Mouse (Mus musculus) heart, adult 2 months (tissue): ENCODE results near the gene Agap3. TPM values are rescaled to one million over a fixed set of nuclear protein-coding genes. Genes with fewer than 3 reads are reported as not detected.

Source experiments
- DNase-seq, 2 experiments: peaks; one replicate each; pipeline ENCODE4 v3.0.0; 2021
- H3K27ac ChIP-seq: fragments of 200-600 bp; 2 replicates; pipeline ENCODE4 v1.8.1; 2022
- H3K27me3 ChIP-seq: fragments of 200-500 bp; 2 replicates; pipeline ENCODE4 v1.6.1; 2012; ENCODE audit warnings: mild to moderate bottlenecking, low read length, inconsistent platforms, mixed read lengths; ENCODE audit not compliant: control insufficient read depth, insufficient read depth
- H3K36me3 ChIP-seq: fragments of 200-500 bp; 2 replicates; pipeline ENCODE4 v1.6.1; 2012; ENCODE audit warnings: low read length, inconsistent platforms; ENCODE audit not compliant: control insufficient read depth, insufficient read depth
- H3K4me1 ChIP-seq: fragments of 200-500 bp; 2 replicates; pipeline ENCODE4 v1.6.1; 2011; ENCODE audit warnings: low read length; ENCODE audit not compliant: control insufficient read depth, insufficient read depth
- H3K4me3 ChIP-seq: fragments of 200-600 bp; 2 replicates; pipeline ENCODE4 v1.8.1; 2022
- H3K79me2 ChIP-seq: fragments of 200-500 bp; replicated peaks from 2 replicates; pipeline ENCODE4 v1.6.1; 2012; ENCODE audit warnings: mild to moderate bottlenecking, inconsistent platforms, low read length, moderate library complexity, mixed read lengths; ENCODE audit not compliant: control insufficient read depth, insufficient read depth
- H3K9ac ChIP-seq: fragments of 200-500 bp; 2 replicates; pipeline ENCODE4 v1.6.1; 2012; ENCODE audit warnings: low read depth, mild to moderate bottlenecking, control low read depth, inconsistent platforms, low read length, mixed read lengths
- CTCF ChIP-seq: fragments of 200-600 bp; IDR thresholded peaks from 2 replicates; pipeline ENCODE4 v1.8.1; 2022; ENCODE audit warnings: antibody characterized with exemption, mild to moderate bottlenecking, moderate library complexity
- EP300 ChIP-seq: fragments of 200-500 bp; IDR thresholded peaks from 2 replicates; pipeline ENCODE4 v1.6.1; 2011; ENCODE audit warnings: low read depth, low read length, control low read depth; ENCODE audit not compliant: insufficient read depth
- POLR2A ChIP-seq: fragments of 200-500 bp; IDR thresholded peaks from 2 replicates; pipeline ENCODE4 v1.6.1; 2011; ENCODE audit warnings: mild to moderate bottlenecking, low read depth, low read length, control low read depth; ENCODE audit not compliant: insufficient read depth
- WGBS: fragments of 180-500 bp; shearing (Covaris S2); methylation state at CpG from one replicate; pipeline ENCODE4 v1.1.7; 2018; 5-methylcytosine and 5-hydroxymethylcytosine counted together
- intact Hi-C: fragments of 180-260 bp; cut with DNase I; formaldehyde crosslinking; loops from one replicate; pipeline ENCODE4 v1.15.1; 2025
- polyA plus RNA-seq: library from polyadenylated mRNA; depleted of rRNA; stranded (reverse); fragments of >200 nt; gene quantifications from 2 replicates; pipeline ENCODE4 v1.2.3, GENCODE M21; 2012
- total RNA-seq, 2 experiments: library from RNA; stranded (reverse); gene quantifications; 2 replicates each; pipeline ENCODE4 v1.2.3; 2021

Gene Agap3
- total and polyA plus RNA-seq, 3 experiments, result 88.4 to 103 (median 102) TPM

GRCm38 (mm10) chr5:24502786-24503185 is 50.8 kb downstream of the Agap3 start:
- Histone ChIP-seq H3K36me3 (no peaks in the 10 kb centered on the region), H3K27ac (no peak overlapping the region), H3K9ac (no peak overlapping the region), H3K4me1 (no peaks in the 10 kb centered on the region), H3K4me3 (no peak overlapping the region), H3K79me2 (no peaks in the 10 kb centered on the region), H3K27me3 (no peaks in the 10 kb centered on the region)
- TF ChIP-seq CTCF (no peak), POLR2A (no peak), EP300 (no peak)
- 77% methylated on average over 4 of the region's 4 CpGs for WGBS
- intact Hi-C loops, result no loop called here
- DNase-seq, result no peak

GRCm38 (mm10) chr5:24505513-24505912 is 53.5 kb downstream of the Agap3 start:
- Histone ChIP-seq H3K27me3 (no peaks in the 10 kb centered on the region), H3K9ac (no peak overlapping the region), H3K79me2 (no peaks in the 10 kb centered on the region), H3K4me1 (no peaks in the 10 kb centered on the region), H3K27ac (no peak overlapping the region), H3K4me3 (no peak overlapping the region), H3K36me3 (no peaks in the 10 kb centered on the region)
- 36% methylated on average over 2 of the region's 2 CpGs for WGBS
- TF ChIP-seq CTCF (no peak), EP300 (no peak)
- intact Hi-C loops, result no loop called here
- DNase-seq, result no peak

- TF ChIP-seq POLR2A, result no peak
- TF ChIP-seq EP300, result no peak
- no peak for TF ChIP-seq CTCF
- no peak overlapping the region for H3K4me3 ChIP-seq
- H3K27me3 ChIP-seq, result no peaks in the 10 kb centered on the region
- H3K36me3 ChIP-seq, result no peaks in the 10 kb centered on the region
- DNase-seq, result no peak
- no peak overlapping the region for H3K9ac ChIP-seq
- 92% methylated on average over 7 of the region's 7 CpGs for WGBS
- H3K27ac ChIP-seq, result no peak overlapping the region
- intact Hi-C loops, result no loop called here
- no peaks in the 10 kb centered on the region for H3K4me1 ChIP-seq
- no peaks in the 10 kb centered on the region for H3K79me2 ChIP-seq
Measured at GRCm38 (mm10) chr5:24508406-24508805, 56.4 kb downstream of the Agap3 start.

- intact Hi-C loops, result loop anchor here (1.0 kb wide), 2 partner anchors 87 to 142 kb away; no protein-coding TSS in a partner anchor
- Histone ChIP-seq H3K27me3 (no peaks in the 10 kb centered on the region), H3K4me1 (no peaks in the 10 kb centered on the region), H3K36me3 (no peaks in the 10 kb centered on the region), H3K4me3 (no peak overlapping the region), H3K27ac (no peak overlapping the region), H3K79me2 (no peaks in the 10 kb centered on the region), H3K9ac (no peak overlapping the region)
- TF ChIP-seq CTCF, result peak; percentile 80
- no peak for TF ChIP-seq POLR2A
- no peak for TF ChIP-seq EP300
- peak; percentile 35 to 57 for DNase-seq
- 48% methylated on average over 11 of the region's 11 CpGs for WGBS
Measured at GRCm38 (mm10) chr5:24510635-24511034, 58.7 kb downstream of the Agap3 start.

GRCm38 (mm10) chr5:24512271-24512670 is 60.3 kb downstream of the Agap3 start:
- no peak overlapping the region for H3K27ac ChIP-seq
- DNase-seq, result peak in 1 of 2 experiments; percentile 52
- intact Hi-C loops, result no loop called here
- no peaks in the 10 kb centered on the region; the same call in 1 of the 2 replicates for H3K27me3 ChIP-seq
- no peak overlapping the region for H3K4me3 ChIP-seq
- no peaks in the 10 kb centered on the region for H3K4me1 ChIP-seq
- WGBS, result 29% methylated on average over 8 of the region's 8 CpGs
- no peaks in the 10 kb centered on the region for H3K79me2 ChIP-seq
- H3K9ac ChIP-seq, result no peak overlapping the region
- TF ChIP-seq POLR2A (no peak), EP300 (no peak), CTCF (no peak)
- no peaks in the 10 kb centered on the region for H3K36me3 ChIP-seq

- Histone ChIP-seq H3K36me3 (no peaks in the 10 kb centered on the region), H3K4me1 (no peaks in the 10 kb centered on the region), H3K9ac (no peak overlapping the region), H3K27ac (no peak overlapping the region), H3K27me3 (peaks cover 17% of the 10 kb centered on the region), H3K4me3 (no peak overlapping the region), H3K79me2 (no peaks in the 10 kb centered on the region)
- TF ChIP-seq EP300 (no peak), POLR2A (no peak), CTCF (no peak)
- WGBS, result 63% methylated on average over 8 of the region's 8 CpGs
- intact Hi-C loops, result no loop called here
- no peak for DNase-seq
Measured at GRCm38 (mm10) chr5:24521366-24521765, 69.4 kb downstream of the Agap3 start.
